Mouse (Mus musculus) embryonic facial prominence, embryonic 11.5 days (tissue): ENCODE results near the gene E130114P18Rik. TPM values are rescaled to one million over a fixed set of nuclear protein-coding genes. Genes with fewer than 3 reads are reported as not detected.

Source experiments
- ATAC-seq: fragments of 200-750 bp; cut with Nextera tagmentation; replicated peaks from 2 replicates; pipeline ENCODE4 v1.8.0; 2017; ENCODE audit warnings: low read depth; ENCODE audit not compliant: insufficient number of reproducible peaks, low FRiP score, low TSS enrichment
- DNase-seq: peaks from one replicate; pipeline ENCODE4 v3.0.0-alpha.2; 2015; ENCODE audit warnings: low spot score
- H3K27ac ChIP-seq: fragments of 300-500 bp; sonication (generic); replicated peaks from 2 replicates; pipeline ENCODE4 v1.5.1; 2014; ENCODE audit warnings: mild to moderate bottlenecking, low read depth, low read length, control low read depth
- H3K27me3 ChIP-seq: fragments of 300-500 bp; sonication (generic); 2 replicates; pipeline ENCODE4 v1.6.1; 2014; ENCODE audit warnings: mild to moderate bottlenecking, low read length, moderate library complexity, mixed read lengths; ENCODE audit not compliant: control insufficient read depth, insufficient read depth
- H3K36me3 ChIP-seq: fragments of 300-500 bp; sonication (generic); replicated peaks from 2 replicates; pipeline ENCODE4 v1.6.1; 2014; ENCODE audit warnings: low read depth, mild to moderate bottlenecking, low read length, moderate library complexity, mixed read lengths; ENCODE audit not compliant: control insufficient read depth, insufficient read depth
- H3K4me1 ChIP-seq: fragments of 300-500 bp; sonication (generic); 2 replicates; pipeline ENCODE4 v1.6.1; 2014; ENCODE audit warnings: low read length, mixed read lengths; ENCODE audit not compliant: control insufficient read depth, insufficient read depth
- H3K4me2 ChIP-seq: fragments of 300-500 bp; sonication (generic); 2 replicates; pipeline ENCODE4 v1.6.1; 2014; ENCODE audit warnings: low read depth, mild to moderate bottlenecking, control low read depth, low read length, moderate library complexity
- H3K4me3 ChIP-seq: fragments of 300-500 bp; sonication (generic); 2 replicates; pipeline ENCODE4 v1.5.1; 2014; ENCODE audit warnings: low read depth, low read length, control low read depth
- H3K9ac ChIP-seq: fragments of 300-500 bp; sonication (generic); replicated peaks from 2 replicates; pipeline ENCODE4 v1.6.1; 2014; ENCODE audit warnings: mild to moderate bottlenecking, control low read depth, low read length
- H3K9me3 ChIP-seq: fragments of 300-500 bp; sonication (generic); replicated peaks from 2 replicates; pipeline ENCODE4 v1.6.1; 2016; ENCODE audit warnings: mild to moderate bottlenecking, low read length, inconsistent platforms, mixed read lengths; ENCODE audit not compliant: control insufficient read depth
- WGBS: fragments of 180-500 bp; shearing (Covaris S2); extraction: QIAGEN DNeasy Blood & Tissue Kit; methylation state at CpG from one replicate; pipeline ENCODE4 v1.1.7; 2014; 5-methylcytosine and 5-hydroxymethylcytosine counted together
- polyA plus RNA-seq: library from polyadenylated mRNA; unstranded; fragments of >200 nt; fragmentation: Nextera tagmentation; extraction: Ambion mirVana; gene quantifications from 2 replicates; pipeline ENCODE4 v1.2.1, GENCODE M21; 2014

The E130114P18Rik gene
- polyA plus RNA-seq, 1 experiment from 2014 or later, result 9.5 TPM

GRCm38 (mm10) chr4:97712547-97712946, 65.3 kb downstream of the E130114P18Rik start:
- no peaks in the 10 kb centered on the region for H3K27me3 ChIP-seq
- no peak for DNase-seq
- H3K4me2 ChIP-seq, result no peak overlapping the region
- no peak overlapping the region for H3K27ac ChIP-seq
- no peak for ATAC-seq
- H3K36me3 ChIP-seq, result no peaks in the 10 kb centered on the region
- no peak overlapping the region for H3K4me3 ChIP-seq
- no peaks in the 10 kb centered on the region for H3K9me3 ChIP-seq
- 19% methylated on average over 1 of the region's 1 CpGs for WGBS
- no peak overlapping the region for H3K9ac ChIP-seq
- no peaks in the 10 kb centered on the region for H3K4me1 ChIP-seq

GRCm38 (mm10) chr4:97710048-97710765, 67.7 kb downstream of the E130114P18Rik start:
- H3K4me2 ChIP-seq, result no peak overlapping the region
- no peak overlapping the region for H3K4me3 ChIP-seq
- H3K9ac ChIP-seq, result no peak overlapping the region
- no peak for ATAC-seq
- WGBS, result 62% methylated on average over 9 of the region's 9 CpGs
- H3K27ac ChIP-seq, result no peak overlapping the region
- H3K36me3 ChIP-seq, result no peaks in the 10 kb centered on the region
- no peaks in the 10 kb centered on the region for H3K9me3 ChIP-seq
- H3K27me3 ChIP-seq, result no peaks in the 10 kb centered on the region
- no peak for DNase-seq
- H3K4me1 ChIP-seq, result no peaks in the 10 kb centered on the region

- no peak for ATAC-seq
- Histone ChIP-seq H3K36me3 (no peaks in the 10 kb centered on the region), H3K4me1 (no peaks in the 10 kb centered on the region), H3K27me3 (no peaks in the 10 kb centered on the region), H3K4me2 (no peak overlapping the region), H3K4me3 (no peak overlapping the region), H3K9ac (no peak overlapping the region), H3K9me3 (no peaks in the 10 kb centered on the region), H3K27ac (no peak overlapping the region)
- WGBS, result 72% methylated on average over 22 of the region's 22 CpGs
- DNase-seq, result peak; percentile 4
Observed at GRCm38 (mm10) chr4:97707373-97708152, 70.3 kb downstream of the E130114P18Rik start.

GRCm38 (mm10) chr4:97696684-97697615, 80.9 kb downstream of the E130114P18Rik start:
- no peak overlapping the region for H3K4me3 ChIP-seq
- ATAC-seq (no peak), DNase-seq (peak; percentile 42)
- H3K9me3 ChIP-seq, result no peaks in the 10 kb centered on the region
- H3K4me1 ChIP-seq, result no peaks in the 10 kb centered on the region
- 62% methylated on average over 7 of the region's 7 CpGs for WGBS
- H3K9ac ChIP-seq, result no peak overlapping the region
- H3K36me3 ChIP-seq, result no peaks in the 10 kb centered on the region
- no peak overlapping the region for H3K4me2 ChIP-seq
- no peak overlapping the region for H3K27ac ChIP-seq
- no peaks in the 10 kb centered on the region for H3K27me3 ChIP-seq

- no peak overlapping the region for H3K27ac ChIP-seq
- WGBS, result 51% methylated on average over 7 of the region's 7 CpGs
- no peak for ATAC-seq
Observed at GRCm38 (mm10) chr4:97695414-97696040, 82.4 kb downstream of the E130114P18Rik start.

GRCm38 (mm10) chr4:97693931-97694330, 83.9 kb downstream of the E130114P18Rik start:
- Histone ChIP-seq H3K27ac (no peak overlapping the region), H3K9ac (no peak overlapping the region), H3K36me3 (no peaks in the 10 kb centered on the region), H3K4me3 (no peak overlapping the region), H3K27me3 (no peaks in the 10 kb centered on the region), H3K9me3 (no peaks in the 10 kb centered on the region), H3K4me1 (no peaks in the 10 kb centered on the region), H3K4me2 (no peak overlapping the region)
- DNase-seq (no peak), ATAC-seq (no peak)
- 87% methylated on average over 4 of the region's 4 CpGs for WGBS

More at GRCm38 (mm10) chr4:97695414-97696040, 82.4 kb downstream of the E130114P18Rik start:
- H3K4me1 ChIP-seq, result no peaks in the 10 kb centered on the region
- H3K4me3 ChIP-seq, result no peak overlapping the region
- H3K9me3 ChIP-seq, result no peaks in the 10 kb centered on the region
- H3K27me3 ChIP-seq, result no peaks in the 10 kb centered on the region
- peak; percentile 52 for DNase-seq
- no peak overlapping the region for H3K9ac ChIP-seq
- H3K4me2 ChIP-seq, result no peak overlapping the region
- no peaks in the 10 kb centered on the region for H3K36me3 ChIP-seq

GRCm38 (mm10) chr4:97693054-97693453, 84.8 kb downstream of the E130114P18Rik start:
- H3K4me3 ChIP-seq, result no peak overlapping the region
- H3K9ac ChIP-seq, result no peak overlapping the region
- 96% methylated on average over 4 of the region's 4 CpGs for WGBS
- H3K4me2 ChIP-seq, result no peak overlapping the region
- DNase-seq, result no peak
- no peaks in the 10 kb centered on the region for H3K9me3 ChIP-seq
- no peaks in the 10 kb centered on the region for H3K36me3 ChIP-seq
- no peaks in the 10 kb centered on the region for H3K4me1 ChIP-seq
- no peak overlapping the region for H3K27ac ChIP-seq
- no peaks in the 10 kb centered on the region for H3K27me3 ChIP-seq
- ATAC-seq, result no peak
